Mouse (Mus musculus) layer of hippocampus, adult 8-10 months (tissue): ENCODE data around the gene Gas2l1. TPM values are rescaled to one million over a fixed set of nuclear protein-coding genes. Genes with fewer than 3 reads are reported as not detected.
"Not testable (repeated sequence)": the region's sequence is repeated elsewhere in the genome, so short reads cannot be mapped to it uniquely, and the experiment has no call there.

ENCODE experiments used
- DNase-seq, 2 experiments: peaks; one replicate each; pipeline ENCODE4 v3.0.0; 2022; ENCODE audit warnings: low spot score in 2 of 2
- total RNA-seq, 4 experiments: library from RNA; stranded (reverse); gene quantifications; 2 replicates each; pipeline ENCODE4 v1.2.4; 2022

Gas2l1 gene
- total RNA-seq = 10 to 100 TPM; 81.4 to 91.4 (median 86.0) TPM

- peak; percentile 70 to 83 for DNase-seq
Measured at GRCm38 (mm10) chr11:5065056-5065821, at the start of gene Gas2l1. Gene Gas2l1, minus strand, starts transcription at chr11:5065327.

- no peak for DNase-seq
Measured at GRCm38 (mm10) chr11:5113645-5114044, 48.5 kb upstream of the Gas2l1 start.

GRCm38 (mm10) chr11:5109441-5109840, 44.3 kb upstream of the Gas2l1 start:
- DNase-seq = no peak

GRCm38 (mm10) chr11:5103986-5104509, 38.9 kb upstream of the Gas2l1 start:
- DNase-seq = no peak

GRCm38 (mm10) chr11:5102384-5102783, 37.3 kb upstream of the Gas2l1 start:
- no peak for DNase-seq

GRCm38 (mm10) chr11:5101641-5102040, 36.5 kb upstream of the Gas2l1 start:
- no peak for DNase-seq

- DNase-seq = no peak
Measured at GRCm38 (mm10) chr11:5100801-5101200, 35.7 kb upstream of the Gas2l1 start.

- no peak for DNase-seq
Measured at GRCm38 (mm10) chr11:5100283-5100682, 35.2 kb upstream of the Gas2l1 start.

GRCm38 (mm10) chr11:5099576-5100183, 34.6 kb upstream of the Gas2l1 start:
- peak; percentile 76 for DNase-seq

- peak; percentile 92 to 96 for DNase-seq
Measured at GRCm38 (mm10) chr11:5098736-5099542, 33.8 kb upstream of the Gas2l1 start, which contains the start of the genes Rhbdd3 and Ewsr1. Gene Rhbdd3, plus strand, starts transcription at chr11:5098926. Gene Ewsr1, minus strand, starts transcription at chr11:5099266.

- DNase-seq = peak; percentile 61 to 62
Measured at GRCm38 (mm10) chr11:5098035-5098735, 33.1 kb upstream of the Gas2l1 start.

GRCm38 (mm10) chr11:5096480-5097020, 31.4 kb upstream of the Gas2l1 start:
- no peak for DNase-seq

GRCm38 (mm10) chr11:5095877-5096276, 30.8 kb upstream of the Gas2l1 start:
- no peak for DNase-seq

- DNase-seq = no peak
Measured at GRCm38 (mm10) chr11:5091706-5092105, 26.6 kb upstream of the Gas2l1 start.

GRCm38 (mm10) chr11:5089147-5089546, 24.0 kb upstream of the Gas2l1 start:
- no peak for DNase-seq

GRCm38 (mm10) chr11:5076843-5077242, 11.7 kb upstream of the Gas2l1 start:
- DNase-seq = not testable (repeated sequence)

- no peak for DNase-seq
Measured at GRCm38 (mm10) chr11:5075760-5076159, 10.6 kb upstream of the Gas2l1 start.

GRCm38 (mm10) chr11:5074882-5075281, 9.8 kb upstream of the Gas2l1 start:
- DNase-seq = no peak

- no peak for DNase-seq
Measured at GRCm38 (mm10) chr11:5068126-5068971, 3.2 kb upstream of the Gas2l1 start.

GRCm38 (mm10) chr11:5067063-5067462, 1.9 kb upstream of the Gas2l1 start:
- DNase-seq = no peak
